Mouse (Mus musculus): ENCODE measurements around the gene Rbm7. TPM values are rescaled to one million over a fixed set of nuclear protein-coding genes. Genes with fewer than 3 reads are reported as not detected.

Rbm7 gene
- polyA plus RNA-seq, 1 experiment from 2014 or later, result 104 TPM

DNA sequence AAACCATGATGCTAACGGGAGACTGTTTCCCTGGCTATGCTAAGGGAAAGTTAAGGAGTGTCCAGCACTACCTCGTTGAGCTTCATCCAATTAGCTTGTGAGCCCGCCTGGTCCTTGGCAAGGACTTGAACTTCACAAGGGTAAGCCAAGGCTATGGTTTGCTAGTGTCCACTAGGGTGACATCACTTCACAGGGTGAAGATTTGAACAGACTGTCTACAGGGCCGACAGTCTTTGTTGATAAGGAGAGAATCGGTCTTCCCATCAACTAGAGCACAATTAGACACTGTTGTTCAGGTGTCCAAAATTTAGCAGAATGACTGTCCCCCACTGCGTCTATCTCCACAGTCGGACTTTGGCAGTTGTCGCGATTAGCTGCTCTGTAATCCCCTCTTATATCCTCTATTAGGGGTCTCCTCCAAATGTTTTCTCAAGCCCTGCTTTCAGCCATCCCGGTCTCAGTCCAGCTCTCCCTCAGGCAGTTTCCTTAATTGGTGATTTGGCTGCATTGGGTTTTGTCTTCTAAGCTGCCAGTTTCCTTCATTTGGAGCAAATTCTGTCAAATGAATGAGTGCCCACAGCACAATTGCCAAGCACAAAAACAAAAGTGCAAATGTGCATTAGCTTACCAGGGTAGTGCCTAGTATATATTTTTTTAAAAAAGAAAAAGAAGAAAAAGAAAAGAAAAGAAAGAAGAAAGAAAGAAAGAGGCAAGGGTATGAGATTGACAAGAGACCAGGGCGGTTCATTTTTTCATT, 21.7 kb upstream of the Rbm7 start:
- no peak for DNase-seq (ENCODE audit: low spot score)
- no peak for ATAC-seq

GRCm38 (mm10) chr9:48515332-48515731, 20.2 kb upstream of the Rbm7 start:
- no peaks in the 10 kb centered on the region for H3K27me3 ChIP-seq (replicated peaks; ENCODE audit: insufficient read depth, low read length)
- no peaks in the 10 kb centered on the region for H3K36me3 ChIP-seq (ENCODE audit: insufficient read depth, low read length)
- H3K4me3 ChIP-seq (ENCODE audit: low read depth, low read length), result no peak overlapping the region
- TF ChIP-seq CTCF (IDR thresholded peaks at IDR 0.05) (no peak), EP300 (IDR thresholded peaks at IDR 0.05) (no peak)
- no peak overlapping the region for H3K4me2 ChIP-seq (replicated peaks; ENCODE audit: low read depth, low read length)
- H3K9ac ChIP-seq (replicated peaks; ENCODE audit: low read depth), result no peak overlapping the region
- peak; percentile 5 for DNase-seq (ENCODE audit: low spot score)
- no peak for ATAC-seq
- H3K4me1 ChIP-seq (ENCODE audit: insufficient read depth, low read depth, low read length), result no peaks in the 10 kb centered on the region
- H3K9me3 ChIP-seq (ENCODE audit: low read length), result no peaks in the 10 kb centered on the region
- WGBS, result 27% methylated on average over 1 of the region's 1 CpGs
- H3K27ac ChIP-seq (ENCODE audit: low read length), result no peak overlapping the region

More for the DNA sequence above, 21.7 kb upstream of the Rbm7 start:
- Histone ChIP-seq H3K4me3 (ENCODE audit: low read depth, low read length) (no peak overlapping the region), H3K27me3 (replicated peaks; ENCODE audit: insufficient read depth, low read length) (no peaks in the 10 kb centered on the region), H3K9me3 (ENCODE audit: low read length) (no peaks in the 10 kb centered on the region), H3K4me2 (replicated peaks; ENCODE audit: low read depth, low read length) (no peak overlapping the region), H3K36me3 (ENCODE audit: insufficient read depth, low read length) (no peaks in the 10 kb centered on the region), H3K9ac (replicated peaks; ENCODE audit: low read depth) (no peak overlapping the region), H3K4me1 (ENCODE audit: insufficient read depth, low read depth, low read length) (no peaks in the 10 kb centered on the region), H3K27ac (ENCODE audit: low read length) (no peak overlapping the region)
- WGBS, result 83% methylated on average over 11 of the region's 11 CpGs
- TF ChIP-seq EP300 (IDR thresholded peaks at IDR 0.05), result no peak
- no peak for TF ChIP-seq CTCF (IDR thresholded peaks at IDR 0.05)

DNA sequence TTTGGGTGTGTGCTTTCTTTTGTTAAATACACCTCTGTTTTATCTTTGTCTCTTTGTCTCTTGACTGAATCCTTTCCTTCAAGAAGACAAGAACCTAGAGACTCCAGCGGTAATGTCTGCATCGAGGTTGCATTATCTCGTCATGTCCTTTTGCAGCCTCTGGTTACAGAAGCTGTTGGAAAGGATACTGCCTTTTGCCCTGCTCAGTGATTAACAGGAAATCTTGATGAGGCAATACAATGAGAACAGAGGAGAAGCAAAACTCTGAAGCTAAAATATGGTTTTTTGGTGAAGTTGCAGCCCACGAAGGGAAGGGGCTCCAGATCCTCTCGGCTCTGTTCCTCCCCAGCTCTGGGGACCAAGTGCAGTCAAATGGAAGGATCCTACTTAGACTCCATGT, 15.0 kb upstream of the Rbm7 start:
- Histone ChIP-seq H3K9ac (replicated peaks; ENCODE audit: low read depth) (no peak overlapping the region), H3K36me3 (ENCODE audit: insufficient read depth, low read length) (no peaks in the 10 kb centered on the region), H3K4me1 (ENCODE audit: insufficient read depth, low read depth, low read length) (no peaks in the 10 kb centered on the region), H3K4me3 (ENCODE audit: low read depth, low read length) (no peak overlapping the region), H3K27me3 (replicated peaks; ENCODE audit: insufficient read depth, low read length) (no peaks in the 10 kb centered on the region), H3K4me2 (replicated peaks; ENCODE audit: low read depth, low read length) (no peak overlapping the region), H3K27ac (ENCODE audit: low read length) (no peak overlapping the region), H3K9me3 (ENCODE audit: low read length) (no peaks in the 10 kb centered on the region)
- DNase-seq (ENCODE audit: low spot score) (no peak), ATAC-seq (no peak)
- TF ChIP-seq CTCF (IDR thresholded peaks at IDR 0.05) (no peak), EP300 (IDR thresholded peaks at IDR 0.05) (no peak)
- 77% methylated on average over 5 of the region's 5 CpGs for WGBS

- Histone ChIP-seq H3K4me1 (ENCODE audit: insufficient read depth, low read depth, low read length) (no peaks in the 10 kb centered on the region), H3K9ac (replicated peaks; ENCODE audit: low read depth) (no peak overlapping the region), H3K36me3 (ENCODE audit: insufficient read depth, low read length) (no peaks in the 10 kb centered on the region), H3K27ac (ENCODE audit: low read length) (no peak overlapping the region), H3K9me3 (ENCODE audit: low read length) (no peaks in the 10 kb centered on the region), H3K4me3 (ENCODE audit: low read depth, low read length) (no peak overlapping the region), H3K4me2 (replicated peaks; ENCODE audit: low read depth, low read length) (no peak overlapping the region), H3K27me3 (replicated peaks; ENCODE audit: insufficient read depth, low read length) (0 out of 2 replicates have a peak, but pooled peaks cover 3% of the 10 kb centered on the region)
- no peak for TF ChIP-seq CTCF (IDR thresholded peaks at IDR 0.05)
- no peak for TF ChIP-seq EP300 (IDR thresholded peaks at IDR 0.05)
- ATAC-seq (no peak), DNase-seq (ENCODE audit: low spot score) (no peak)
- 63% methylated on average over 8 of the region's 8 CpGs for WGBS
These were observed 9.8 kb upstream of the Rbm7 start for GRCm38 (mm10) chr9:48504741-48505365.

DNA sequence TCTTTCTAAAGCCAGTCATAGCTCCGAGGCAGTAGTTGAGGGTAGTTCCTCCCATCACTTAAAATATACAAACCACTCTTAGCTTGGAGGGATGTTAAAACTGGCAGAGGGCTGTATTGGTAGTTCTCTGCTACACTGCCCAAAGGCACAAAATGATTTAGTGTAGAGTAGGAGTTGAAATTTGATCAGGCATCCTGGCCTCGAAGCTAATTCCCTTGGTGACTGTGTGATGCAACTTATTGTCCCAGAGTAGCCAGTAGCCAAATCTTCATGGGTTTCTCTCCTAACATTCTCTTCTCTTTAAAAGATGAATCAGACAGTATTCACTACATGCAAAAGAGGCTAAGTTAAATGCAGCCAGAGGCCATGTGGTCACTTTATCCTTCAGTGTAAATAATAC, 7.9 kb upstream of the Rbm7 start:
- Histone ChIP-seq H3K9ac (replicated peaks; ENCODE audit: low read depth) (no peak overlapping the region), H3K36me3 (ENCODE audit: insufficient read depth, low read length) (no peaks in the 10 kb centered on the region), H3K27me3 (replicated peaks; ENCODE audit: insufficient read depth, low read length) (0 out of 2 replicates have a peak, but pooled peaks cover 3% of the 10 kb centered on the region), H3K4me2 (replicated peaks; ENCODE audit: low read depth, low read length) (no peak overlapping the region), H3K27ac (ENCODE audit: low read length) (no peak overlapping the region), H3K4me1 (ENCODE audit: insufficient read depth, low read depth, low read length) (no peaks in the 10 kb centered on the region), H3K9me3 (ENCODE audit: low read length) (no peaks in the 10 kb centered on the region), H3K4me3 (ENCODE audit: low read depth, low read length) (no peak overlapping the region)
- DNase-seq (ENCODE audit: low spot score) (no peak), ATAC-seq (no peak)
- TF ChIP-seq EP300 (IDR thresholded peaks at IDR 0.05) (no peak), CTCF (IDR thresholded peaks at IDR 0.05) (no peak)
- 59% methylated on average over 2 of the region's 2 CpGs for WGBS

GRCm38 (mm10) chr9:48501192-48501591, 6.1 kb upstream of the Rbm7 start:
- Histone ChIP-seq H3K9me3 (ENCODE audit: low read length) (no peaks in the 10 kb centered on the region), H3K36me3 (ENCODE audit: insufficient read depth, low read length) (no peaks in the 10 kb centered on the region), H3K4me1 (ENCODE audit: insufficient read depth, low read depth, low read length) (no peaks in the 10 kb centered on the region), H3K27ac (ENCODE audit: low read length) (no peak overlapping the region), H3K4me2 (replicated peaks; ENCODE audit: low read depth, low read length) (no peak overlapping the region), H3K9ac (replicated peaks; ENCODE audit: low read depth) (no peak overlapping the region), H3K4me3 (ENCODE audit: low read depth, low read length) (no peak overlapping the region), H3K27me3 (replicated peaks; ENCODE audit: insufficient read depth, low read length) (0 out of 2 replicates have a peak, but pooled peaks cover 3% of the 10 kb centered on the region)
- DNase-seq (ENCODE audit: low spot score) (no peak), ATAC-seq (no peak)
- TF ChIP-seq CTCF (IDR thresholded peaks at IDR 0.05), result no peak
- TF ChIP-seq EP300 (IDR thresholded peaks at IDR 0.05), result no peak
- 75% methylated on average over 7 of the region's 7 CpGs for WGBS

Data from lung, postnatal 0 days (tissue).